13 mouse cellular contexts compared by ENCODE assay signal in genomic region chr15:101308440-101309348, GRCm38 (mm10). TPM values are rescaled to one million over a fixed set of nuclear protein-coding genes. Genes with fewer than 3 reads are reported as not detected.
DNase-seq lines count a peak whose midpoint lies in the region; ATAC-seq and TF ChIP-seq lines count a peak whose summit lies in the region.
"Had no signal": no experiment of that assay in that cellular context is flagged by ENCODE, and none has a peak within 500 bp of the region (broad histone marks: within the 10 kb centered on the region; RNA-seq: fewer than 3 reads in every experiment).

No protein-coding gene starts in this region.

- peak overlapping the region; percentile 25; the same call in 1 of the 2 replicates for H3K27ac ChIP-seq in liver, postnatal 0 days (ENCODE audit: low read depth)
- no peak overlapping the region for H3K27ac ChIP-seq in liver, embryonic 11.5 days (ENCODE audit: low read depth, low read length)
- 0 out of 2 replicates have a peak overlapping the region, but pooled peaks have one; percentile 22 for H3K27ac ChIP-seq in embryonic facial prominence, embryonic 13.5 days
- H3K27ac ChIP-seq in limb, embryonic 13.5 days, result 0 out of 2 replicates have a peak overlapping the region, but pooled peaks have one; percentile 44
- H3K27ac ChIP-seq: forebrain, embryonic 15.5 days; hindbrain, embryonic 12.5 days; liver, embryonic 13.5 days had no signal

- peaks cover 10% of the 10 kb centered on the region for H3K4me1 ChIP-seq in liver, postnatal 0 days (ENCODE audit: insufficient read depth)
- H3K4me1 ChIP-seq in liver, embryonic 11.5 days (replicated peaks; ENCODE audit: control insufficient read depth, insufficient read depth, low read length), result no peaks in the 10 kb centered on the region
- peaks cover 9% of the 10 kb centered on the region; the same call in 1 of the 2 replicates for H3K4me1 ChIP-seq in embryonic facial prominence, embryonic 13.5 days
- peaks cover 16% of the 10 kb centered on the region for H3K4me1 ChIP-seq in limb, embryonic 13.5 days
- H3K4me1 ChIP-seq: forebrain, embryonic 15.5 days; liver, embryonic 13.5 days had no signal

- H3K4me3 ChIP-seq in liver, postnatal 0 days (ENCODE audit: low read depth, low read length), result no peak overlapping the region
- H3K4me3 ChIP-seq in liver, embryonic 11.5 days (ENCODE audit: low read depth, low read length), result no peak overlapping the region
- no peak overlapping the region for H3K4me3 ChIP-seq in embryonic facial prominence, embryonic 13.5 days
- H3K4me3 ChIP-seq in limb, embryonic 13.5 days, result no peak overlapping the region
- H3K4me3 ChIP-seq: forebrain, embryonic 15.5 days; hindbrain, embryonic 12.5 days; liver, embryonic 13.5 days had no signal

- WGBS in liver, postnatal 0 days (ENCODE audit: insufficient replicate concordance), result 42% methylated on average over 13 of the region's 13 CpGs
- WGBS in liver, embryonic 11.5 days, result 65% methylated on average over 13 of the region's 13 CpGs
- WGBS in embryonic facial prominence, embryonic 13.5 days, result 41% methylated on average over 13 of the region's 13 CpGs
- 62% methylated on average over 13 of the region's 13 CpGs for WGBS in limb, embryonic 13.5 days

- no peak overlapping the region for H3K9ac ChIP-seq in liver, postnatal 0 days (replicated peaks)
- H3K9ac ChIP-seq in liver, embryonic 11.5 days (ENCODE audit: low read depth, low read length), result no peak overlapping the region
- no peak overlapping the region for H3K9ac ChIP-seq in embryonic facial prominence, embryonic 13.5 days
- H3K9ac ChIP-seq in limb, embryonic 13.5 days, result no peak overlapping the region
- H3K9ac ChIP-seq: forebrain, embryonic 15.5 days; hindbrain, embryonic 12.5 days; liver, embryonic 13.5 days had no signal

- TF ChIP-seq EP300 in liver, postnatal 0 days (IDR thresholded peaks at IDR 0.05; ENCODE audit: low read depth), result no peak; the same call in 1 of the 2 replicates

- no peaks in the 10 kb centered on the region for H3K9me3 ChIP-seq in liver, postnatal 0 days (ENCODE audit: low read length)
- no peaks in the 10 kb centered on the region for H3K9me3 ChIP-seq in liver, embryonic 11.5 days (ENCODE audit: control insufficient read depth, low read length)
- H3K9me3 ChIP-seq in embryonic facial prominence, embryonic 13.5 days, result no peaks in the 10 kb centered on the region
- no peaks in the 10 kb centered on the region for H3K9me3 ChIP-seq in limb, embryonic 13.5 days
- H3K9me3 ChIP-seq: forebrain, embryonic 15.5 days; hindbrain, embryonic 12.5 days; liver, embryonic 13.5 days had no signal

- no peaks in the 10 kb centered on the region for H3K27me3 ChIP-seq in liver, postnatal 0 days (ENCODE audit: insufficient read depth, low read length)
- H3K27me3 ChIP-seq in liver, embryonic 11.5 days (replicated peaks; ENCODE audit: control insufficient read depth, insufficient read depth, low read length), result no peaks in the 10 kb centered on the region
- no peaks in the 10 kb centered on the region for H3K27me3 ChIP-seq in embryonic facial prominence, embryonic 13.5 days
- H3K27me3 ChIP-seq in limb, embryonic 13.5 days, result no peaks in the 10 kb centered on the region
- H3K27me3 ChIP-seq: forebrain, embryonic 15.5 days; hindbrain, embryonic 12.5 days; liver, embryonic 13.5 days had no signal

- no peaks in the 10 kb centered on the region for H3K36me3 ChIP-seq in liver, postnatal 0 days (replicated peaks; ENCODE audit: insufficient read depth, low read length)
- no peaks in the 10 kb centered on the region for H3K36me3 ChIP-seq in liver, embryonic 11.5 days (ENCODE audit: control insufficient read depth, insufficient read depth, low read length)
- no peaks in the 10 kb centered on the region for H3K36me3 ChIP-seq in embryonic facial prominence, embryonic 13.5 days
- no peaks in the 10 kb centered on the region for H3K36me3 ChIP-seq in limb, embryonic 13.5 days
- H3K36me3 ChIP-seq: forebrain, embryonic 15.5 days; hindbrain, embryonic 12.5 days; liver, embryonic 13.5 days had no signal

- no peak for ATAC-seq in liver, postnatal 0 days
- no peak for ATAC-seq in liver, embryonic 11.5 days (replicated peaks; ENCODE audit: low FRiP score)
- no peak for ATAC-seq in embryonic facial prominence, embryonic 13.5 days (ENCODE audit: insufficient number of reproducible peaks, insufficient read depth, low FRiP score, low TSS enrichment, low read depth)
- no peak; the same call in 1 of the 2 replicates for ATAC-seq in limb, embryonic 13.5 days (ENCODE audit: low FRiP score, low read depth)
- no peak for ATAC-seq in erythroid progenitor cell, adult 5-6 weeks (replicated peaks; ENCODE audit: low FRiP score, poor library complexity, severe bottlenecking)
- ATAC-seq: forebrain, embryonic 15.5 days had no signal

- peak; percentile 60 for DNase-seq in gastrocnemius, adult 18-20 months (ENCODE audit: low spot score)
- DNase-seq in gastrocnemius, postnatal 4 days (ENCODE audit: low spot score in 2 of 2), result no peak
- no peak for DNase-seq in liver, postnatal 0 days
- no peak for DNase-seq in liver, embryonic 11.5 days (ENCODE audit: low spot score)
- DNase-seq in kidney, postnatal 36 days, result no peak
- DNase-seq: adrenal gland, postnatal 14 days; cerebellum, postnatal 14 days; liver, embryonic 13.5 days had no signal

- TF ChIP-seq CTCF in liver, postnatal 0 days (IDR thresholded peaks at IDR 0.05; ENCODE audit: low read depth), result no peak

- H3K4me2 ChIP-seq in liver, postnatal 0 days (ENCODE audit: low read depth, low read length), result peak overlapping the region; percentile 18; the same call in 1 of the 2 replicates
- no peak overlapping the region for H3K4me2 ChIP-seq in liver, embryonic 11.5 days
- H3K4me2 ChIP-seq in embryonic facial prominence, embryonic 13.5 days, result no peak overlapping the region
- 0 out of 2 replicates have a peak overlapping the region, but pooled peaks have one; percentile 1 for H3K4me2 ChIP-seq in limb, embryonic 13.5 days (replicated peaks)
- H3K4me2 ChIP-seq: forebrain, embryonic 15.5 days; hindbrain, embryonic 12.5 days; liver, embryonic 13.5 days had no signal

RNA-seq across cellular contexts. Expression of gene 6030408B16Rik, which starts 15.7 kb away (rescaled TPM):
- under 1 TPM; 0.26 to 0.27 TPM for total RNA-seq in gastrocnemius, adult 18-20 months (2021)
- under 1 TPM in 1 of 2 experiments, not detected in 1; 0.59 TPM for total RNA-seq in gastrocnemius, postnatal 4 days (2021)
- 0.36 and 0.45 TPM in 2 replicates for polyA plus RNA-seq in liver, postnatal 0 days (2015; fragmentation: Nextera tagmentation; extraction: Ambion mirVana)
- polyA plus RNA-seq in liver, embryonic 11.5 days (2014; fragmentation: Nextera tagmentation; extraction: Ambion mirVana), result 0.58 and 0.94 TPM in 2 replicates
- polyA plus RNA-seq in embryonic facial prominence, embryonic 13.5 days (2015; fragmentation: Nextera tagmentation; extraction: Ambion mirVana), result 0.56 and 0.60 TPM in 2 replicates
- polyA plus RNA-seq in limb, embryonic 13.5 days (2015; fragmentation: Nextera tagmentation; extraction: Ambion mirVana), result 1.5 and 1.9 TPM in 2 replicates
- not detected in 2 replicates for total RNA-seq in erythroid progenitor cell, adult 5-6 weeks (2015; ENCODE audit: low replicate concordance)
- total RNA-seq in erythroid progenitor cell, adult 5-6 weeks (2017; ENCODE audit: low replicate concordance), result not detected in 2 replicates

RNA-seq across cellular contexts. Expression of gene Atg101, which starts 24.6 kb away (rescaled TPM):
- 10 to 100 TPM; 25.0 to 31.3 TPM for total RNA-seq in gastrocnemius, adult 18-20 months (2021)
- 10 to 100 TPM; 24.8 to 25.8 TPM for total RNA-seq in gastrocnemius, postnatal 4 days (2021)
- 33.8 and 34.4 TPM in 2 replicates for polyA plus RNA-seq in liver, postnatal 0 days (2015; fragmentation: Nextera tagmentation; extraction: Ambion mirVana)
- polyA plus RNA-seq in liver, embryonic 11.5 days (2014; fragmentation: Nextera tagmentation; extraction: Ambion mirVana), result 52.6 and 54.9 TPM in 2 replicates
- 65.9 and 68.4 TPM in 2 replicates for polyA plus RNA-seq in embryonic facial prominence, embryonic 13.5 days (2015; fragmentation: Nextera tagmentation; extraction: Ambion mirVana)
- polyA plus RNA-seq in limb, embryonic 13.5 days (2015; fragmentation: Nextera tagmentation; extraction: Ambion mirVana), result 64.1 and 70.4 TPM in 2 replicates
- total RNA-seq in erythroid progenitor cell, adult 5-6 weeks (2015; ENCODE audit: low replicate concordance), result 1.4 TPM in 1 of 2 replicates, not detected in the other
- total RNA-seq in erythroid progenitor cell, adult 5-6 weeks (2017; ENCODE audit: low replicate concordance), result 5.8 and 11.4 TPM in 2 replicates

RNA-seq across cellular contexts. Expression of gene Nr4a1, which starts 54.6 kb away (rescaled TPM):
- total RNA-seq in gastrocnemius, adult 18-20 months (2021), result 100 to 1,000 TPM; 206 to 234 TPM
- total RNA-seq in gastrocnemius, postnatal 4 days (2021), result 10 to 100 TPM; 25.3 to 26.0 TPM
- 0.96 and 1.1 TPM in 2 replicates for polyA plus RNA-seq in liver, postnatal 0 days (2015; fragmentation: Nextera tagmentation; extraction: Ambion mirVana)
- polyA plus RNA-seq in liver, embryonic 11.5 days (2014; fragmentation: Nextera tagmentation; extraction: Ambion mirVana), result 1.8 and 2.4 TPM in 2 replicates
- polyA plus RNA-seq in embryonic facial prominence, embryonic 13.5 days (2015; fragmentation: Nextera tagmentation; extraction: Ambion mirVana), result 9.1 and 9.5 TPM in 2 replicates
- polyA plus RNA-seq in limb, embryonic 13.5 days (2015; fragmentation: Nextera tagmentation; extraction: Ambion mirVana), result 10.0 and 10.3 TPM in 2 replicates
- total RNA-seq in erythroid progenitor cell, adult 5-6 weeks (2015; ENCODE audit: low replicate concordance), result 2.9 and 5.0 TPM in 2 replicates
- 1.0 and 9.4 TPM in 2 replicates for total RNA-seq in erythroid progenitor cell, adult 5-6 weeks (2017; ENCODE audit: low replicate concordance)

Comparison
In these comparisons a context has a peak if more than half of its experiments do, and no peak if none do; other contexts are left out.
1. H3K4me2 ChIP-seq: peak in liver, postnatal 0 days (single experiment) and limb, embryonic 13.5 days (single experiment); none in liver, embryonic 11.5 days (single experiment) and embryonic facial prominence, embryonic 13.5 days (single experiment).